Mouse (Mus musculus) embryonic fibroblast, embryonic 13.5 days (primary cell): ENCODE results near the gene Aftph. TPM values are rescaled to one million over a fixed set of nuclear protein-coding genes. Genes with fewer than 3 reads are reported as not detected.

Experiments used
- H3K27ac ChIP-seq: 2 replicates; pipeline ENCODE4 v1.5.1; 2012; ENCODE audit warnings: low read length, control low read depth, inconsistent platforms; ENCODE audit not compliant: insufficient read depth
- H3K4me1 ChIP-seq: 2 replicates; pipeline ENCODE4 v1.6.1; 2011; ENCODE audit warnings: low read length; ENCODE audit not compliant: control insufficient read depth, insufficient read depth
- H3K4me3 ChIP-seq: 2 replicates; pipeline ENCODE4 v1.5.1; 2011; ENCODE audit warnings: mild to moderate bottlenecking, control low read depth, low read length; ENCODE audit not compliant: insufficient read depth
- CTCF ChIP-seq: IDR thresholded peaks from 2 replicates; pipeline ENCODE4 v1.5.1; 2011; ENCODE audit warnings: mild to moderate bottlenecking, control low read depth, low read length, moderate library complexity, borderline replicate concordance; ENCODE audit not compliant: insufficient read depth
- POLR2A ChIP-seq: IDR thresholded peaks from 2 replicates; pipeline ENCODE4 v1.6.1; 2011; ENCODE audit warnings: low read depth, mild to moderate bottlenecking, control low read depth, low read length, moderate library complexity
- polyA plus RNA-seq: library from polyadenylated mRNA; stranded (reverse); fragments of >200 nt; gene quantifications from 2 replicates; pipeline ENCODE4 v1.2.4, GENCODE M21; 2011; ENCODE audit warnings: low read depth; ENCODE audit not compliant: missing spikeins, insufficient read length

The Aftph gene
- 37.9 and 41.8 TPM in 2 replicates for polyA plus RNA-seq

DNA sequence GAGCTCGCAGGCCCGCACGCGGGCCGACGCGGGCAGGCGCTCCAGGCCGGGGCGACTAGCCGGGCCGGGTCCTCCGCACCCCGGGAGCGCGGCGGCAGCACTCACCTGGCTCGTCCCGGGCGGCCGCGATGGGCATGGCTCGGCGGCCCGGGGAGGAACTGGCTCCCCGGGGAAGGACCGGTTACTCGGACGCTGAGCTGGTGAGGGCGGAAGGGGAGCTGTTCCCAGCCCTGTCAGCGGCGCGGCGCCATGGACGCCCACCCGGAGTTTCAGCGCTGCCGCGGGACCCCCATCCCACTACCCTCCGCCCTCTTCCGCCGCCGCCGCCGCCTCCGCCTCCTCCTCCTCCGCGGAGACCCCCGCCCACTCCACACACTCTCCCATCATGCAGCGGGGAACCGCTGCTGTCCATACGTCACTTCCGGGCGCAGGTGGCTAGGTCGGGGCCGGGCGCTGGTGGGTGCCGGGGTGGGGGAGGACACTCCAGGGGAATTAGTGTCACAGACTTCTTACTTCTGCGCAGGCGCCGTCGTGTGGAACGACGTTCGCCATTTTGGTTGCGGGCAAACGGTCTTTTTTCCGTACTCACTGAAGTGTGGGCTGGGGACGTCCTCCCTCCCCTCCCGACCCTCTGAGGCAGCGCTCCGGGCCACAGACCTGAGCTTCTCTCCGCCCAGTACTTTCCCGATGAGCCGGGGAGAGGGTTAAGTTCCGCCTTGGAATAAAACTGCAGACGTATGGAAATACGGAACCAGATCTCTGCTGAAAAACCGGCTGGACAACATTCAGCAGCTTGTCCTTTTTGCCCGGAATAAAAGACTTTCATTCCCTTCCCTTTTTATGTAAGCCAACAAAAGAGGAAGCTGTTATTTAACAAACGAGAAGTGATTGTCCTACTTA is at the start of gene Aftph:
Aftph (minus strand) TSS at position 389 of the 900 bp plus-strand sequence.
- Histone ChIP-seq H3K4me3 (peak within 1 kb of the TSS; percentile 83), H3K4me1 (no peaks in the 10 kb centered on the region), H3K27ac (peak within 1 kb of the TSS; percentile 96)
- TF ChIP-seq POLR2A (peak; percentile 69), CTCF (no peak)

DNA sequence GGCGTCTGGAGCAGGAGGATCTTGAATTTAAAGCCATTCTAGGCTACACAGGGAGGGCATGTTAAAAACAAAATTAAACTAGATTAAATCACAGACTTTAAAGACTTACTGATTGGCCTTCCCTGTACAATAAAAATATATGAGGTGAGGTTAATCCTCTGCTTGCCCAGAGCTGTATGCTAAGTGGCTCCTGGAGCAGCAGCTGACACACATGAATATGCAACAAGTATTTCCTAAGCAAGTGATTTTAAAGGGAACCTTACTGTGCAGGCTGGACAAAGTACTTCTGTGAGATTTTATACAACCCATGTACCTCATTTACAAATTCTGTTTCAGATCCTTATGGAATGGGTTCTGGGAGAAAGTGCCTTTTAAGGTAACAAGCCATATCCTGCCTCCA is 47.6 kb upstream of the Aftph start:
- no peaks in the 10 kb centered on the region for H3K4me1 ChIP-seq
- no peak overlapping the region for H3K4me3 ChIP-seq
- no peak for TF ChIP-seq CTCF
- TF ChIP-seq POLR2A, result no peak
- H3K27ac ChIP-seq, result no peak overlapping the region

DNA sequence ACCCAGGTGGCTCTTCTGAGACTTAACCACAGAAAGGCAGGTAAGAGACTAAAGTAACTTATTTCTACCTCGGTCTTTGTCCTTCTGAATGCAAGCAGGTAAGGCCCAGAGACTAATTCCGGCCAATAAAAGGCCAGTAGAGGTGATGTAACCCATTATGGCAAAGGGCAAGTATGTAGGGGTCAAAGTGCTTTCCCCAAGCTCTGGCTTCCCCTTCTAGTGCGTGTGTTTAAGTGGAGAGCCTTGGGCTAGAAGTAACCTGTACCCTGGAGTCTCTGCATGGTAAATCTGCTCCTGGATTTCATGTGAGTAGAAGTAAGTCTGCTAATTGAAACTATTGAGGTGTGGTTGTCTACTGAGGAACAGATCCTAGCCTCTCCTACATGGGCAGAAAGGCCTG is 46.7 kb upstream of the Aftph start:
- Histone ChIP-seq H3K4me1 (no peaks in the 10 kb centered on the region), H3K4me3 (no peak overlapping the region), H3K27ac (no peak overlapping the region)
- TF ChIP-seq POLR2A (no peak), CTCF (no peak)

DNA sequence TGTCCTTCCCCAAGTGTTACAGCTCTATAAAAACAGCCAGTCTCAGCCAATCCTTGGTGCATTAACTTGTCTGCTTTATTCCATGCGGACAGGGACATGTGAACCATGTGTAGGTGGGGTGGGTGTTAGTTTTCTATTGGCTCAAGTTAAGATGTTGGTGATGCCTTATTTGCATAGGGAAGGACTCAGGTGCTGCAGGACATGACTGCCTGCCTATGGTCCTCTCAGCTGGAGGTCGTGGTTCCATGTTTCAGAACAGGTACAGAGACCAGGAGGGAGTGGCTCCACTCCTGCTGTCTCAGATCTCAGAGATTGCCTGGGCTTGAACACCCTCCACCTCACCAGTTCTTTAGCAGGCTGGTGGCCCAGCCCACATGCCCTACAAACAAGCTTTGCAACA is 44.8 kb upstream of the Aftph start:
- no peak overlapping the region for H3K27ac ChIP-seq
- TF ChIP-seq POLR2A (no peak), CTCF (no peak)
- H3K4me1 ChIP-seq, result no peaks in the 10 kb centered on the region
- H3K4me3 ChIP-seq, result no peak overlapping the region

DNA sequence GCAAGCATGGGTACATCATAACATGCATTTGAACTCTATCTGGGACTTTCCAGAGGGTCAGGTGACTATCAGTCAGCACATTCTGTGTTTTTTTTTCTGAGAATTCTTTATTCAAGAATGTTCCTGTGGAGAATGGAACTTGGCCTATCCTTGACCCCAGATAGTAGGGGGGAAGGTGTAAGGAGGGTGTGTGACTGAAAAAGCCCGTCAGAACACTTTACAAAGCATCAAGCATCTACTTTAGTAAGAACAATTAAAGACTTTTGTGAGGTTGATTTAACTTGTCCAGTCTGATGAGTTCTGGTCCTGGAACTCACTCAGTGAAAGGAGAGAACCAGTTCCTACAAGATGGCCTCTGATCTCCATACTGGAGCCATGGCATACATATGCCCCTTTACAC is 43.8 kb upstream of the Aftph start:
- Histone ChIP-seq H3K4me1 (no peaks in the 10 kb centered on the region), H3K4me3 (no peak overlapping the region), H3K27ac (no peak overlapping the region)
- no peak for TF ChIP-seq POLR2A
- TF ChIP-seq CTCF, result no peak

DNA sequence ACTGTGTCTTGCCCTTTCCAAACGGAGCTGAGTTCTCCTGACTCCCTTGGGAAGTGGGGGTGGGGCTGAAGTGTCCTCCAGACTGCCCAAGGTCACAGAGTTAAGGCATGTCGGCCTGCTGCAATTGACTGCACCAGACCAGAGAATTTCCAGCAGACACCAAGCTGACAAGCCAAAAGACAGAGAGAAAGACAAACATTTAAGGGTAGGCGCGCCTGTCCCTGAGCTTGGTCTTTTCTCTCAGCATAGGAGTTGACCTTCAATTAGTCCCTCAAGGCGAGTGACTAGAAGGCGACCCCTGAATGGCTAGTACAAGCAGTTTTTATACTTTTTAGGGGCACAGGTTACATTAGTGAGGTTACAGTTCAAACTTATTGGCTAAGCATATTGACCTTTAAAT is 43.4 kb upstream of the Aftph start:
- Histone ChIP-seq H3K4me1 (no peaks in the 10 kb centered on the region), H3K27ac (no peak overlapping the region), H3K4me3 (no peak overlapping the region)
- no peak for TF ChIP-seq POLR2A
- no peak for TF ChIP-seq CTCF

DNA sequence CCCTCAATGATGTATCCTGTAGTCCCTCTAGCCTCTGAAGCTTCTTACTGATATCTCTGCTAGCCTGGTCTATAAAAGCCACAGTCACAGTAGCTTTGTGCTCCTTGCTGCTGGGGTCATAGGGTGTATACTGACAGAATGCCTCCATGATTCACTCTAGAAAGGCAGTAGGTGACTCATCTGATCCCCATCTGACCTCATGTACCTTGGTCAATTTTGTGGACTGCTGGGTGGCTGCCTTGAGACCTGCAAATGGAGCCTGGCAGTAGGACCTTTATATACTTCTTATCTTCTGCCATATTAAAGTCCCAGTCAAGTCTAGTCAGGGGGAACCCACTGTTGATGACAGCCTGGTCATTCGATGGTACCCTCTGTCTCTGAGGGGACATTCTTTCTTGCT is 42.1 kb upstream of the Aftph start:
- Histone ChIP-seq H3K4me1 (no peaks in the 10 kb centered on the region), H3K4me3 (no peak overlapping the region), H3K27ac (no peak overlapping the region)
- TF ChIP-seq CTCF (no peak), POLR2A (no peak)

DNA sequence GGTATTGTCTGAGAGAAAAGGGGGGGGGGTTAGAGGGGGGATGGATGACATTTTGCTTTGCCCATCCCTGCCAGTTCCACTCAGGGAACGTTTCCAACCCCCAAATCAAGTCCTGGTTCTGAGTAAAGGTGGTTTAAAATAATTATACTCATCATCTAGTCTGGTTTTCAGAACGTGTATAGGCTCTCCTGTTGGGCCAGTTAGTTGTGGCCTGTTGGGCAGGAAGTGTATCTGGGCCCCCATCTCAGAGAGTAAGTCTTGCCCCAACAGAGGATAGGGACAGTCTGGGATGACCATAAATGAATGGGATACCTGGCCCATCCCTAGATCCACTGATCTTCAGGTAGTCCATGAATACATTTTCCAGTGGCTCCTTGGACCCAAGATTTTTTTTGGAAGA is 41.2 kb upstream of the Aftph start:
- Histone ChIP-seq H3K4me3 (no peak overlapping the region), H3K4me1 (no peaks in the 10 kb centered on the region), H3K27ac (no peak overlapping the region)
- TF ChIP-seq POLR2A (no peak), CTCF (no peak)

DNA sequence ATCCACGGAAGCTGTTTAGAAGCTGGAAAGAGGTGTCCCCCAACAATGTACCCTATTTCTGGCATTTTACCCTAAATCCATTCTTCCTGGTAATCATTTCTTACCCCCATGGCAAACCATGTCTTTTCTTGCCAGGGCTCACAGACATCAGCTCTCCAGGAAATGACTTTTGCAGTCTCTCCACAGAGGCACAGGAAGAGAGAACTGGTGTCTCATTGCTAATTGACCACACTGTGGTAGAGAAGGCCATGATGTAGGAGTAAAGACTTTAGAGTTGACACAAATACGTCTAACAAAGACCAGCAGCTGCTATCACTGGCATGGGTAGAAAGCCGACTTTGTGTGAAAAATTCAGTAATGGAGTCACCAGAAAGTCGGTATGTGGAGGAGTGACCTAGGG is 38.9 kb upstream of the Aftph start:
- TF ChIP-seq POLR2A, result no peak
- TF ChIP-seq CTCF, result no peak
- no peak overlapping the region for H3K27ac ChIP-seq

DNA sequence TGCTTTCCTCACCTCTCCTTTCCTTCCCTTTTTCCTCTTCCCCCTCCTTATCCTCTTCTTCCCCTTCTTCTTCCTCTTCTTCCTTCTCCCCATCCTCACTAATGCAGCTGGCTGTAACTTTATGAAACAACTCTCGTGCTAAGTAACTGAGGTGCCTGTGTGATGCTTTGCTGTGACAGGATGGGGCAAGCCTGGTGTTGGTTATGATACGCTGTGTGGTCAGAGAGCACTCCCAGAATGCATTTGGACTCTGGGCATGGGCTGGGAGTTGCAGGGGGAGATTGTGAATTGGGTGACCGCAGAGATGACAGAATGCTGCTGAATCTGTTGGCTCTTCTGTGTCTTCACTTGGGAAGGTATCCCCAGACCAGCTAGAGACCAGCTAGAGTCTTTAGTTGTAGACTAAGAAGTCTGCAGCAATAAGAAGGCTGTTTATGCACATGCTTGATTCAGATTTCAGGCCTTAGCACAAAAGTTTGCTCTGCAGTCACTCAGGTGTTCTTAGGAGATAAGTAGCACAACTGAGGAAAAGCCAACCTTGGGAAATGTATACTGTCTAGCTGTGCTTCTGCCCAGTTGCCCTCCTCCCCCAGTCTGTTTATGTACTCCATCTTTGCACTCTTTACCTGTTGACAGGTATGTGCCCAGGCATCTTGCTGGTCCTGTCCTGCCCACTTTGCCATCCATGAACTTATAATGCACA is 37.6 kb upstream of the Aftph start:
- no peaks in the 10 kb centered on the region for H3K4me1 ChIP-seq
- TF ChIP-seq CTCF (no peak), POLR2A (no peak)
- no peak overlapping the region for H3K4me3 ChIP-seq
- no peak overlapping the region for H3K27ac ChIP-seq

More for the DNA sequence above, 38.9 kb upstream of the Aftph start:
- Histone ChIP-seq H3K4me3 (no peak overlapping the region), H3K4me1 (no peaks in the 10 kb centered on the region)
